Mouse (Mus musculus) kidney, adult 8-10 months (tissue): ENCODE data around the gene Nipsnap1.

ENCODE experiments used
- DNase-seq, 2 experiments: peaks; one replicate each; pipeline ENCODE4 v3.0.0; 2022

The Nipsnap1 gene

GRCm38 (mm10) chr11:4873755-4874475 is at the start of gene Nipsnap1:
Gene Nipsnap1, plus strand, starts transcription at chr11:4873951.
- peak; percentile 81 to 88 for DNase-seq

- DNase-seq, result no peak
Measured at GRCm38 (mm10) chr11:4826152-4826778, 47.5 kb upstream of the Nipsnap1 start.

- DNase-seq, result no peak
Measured at GRCm38 (mm10) chr11:4827340-4827739, 46.4 kb upstream of the Nipsnap1 start.

GRCm38 (mm10) chr11:4827916-4828315 is 45.8 kb upstream of the Nipsnap1 start:
- DNase-seq, result no peak

- DNase-seq, result no peak
Measured at GRCm38 (mm10) chr11:4831066-4831465, 42.7 kb upstream of the Nipsnap1 start.

GRCm38 (mm10) chr11:4833295-4833939 is 40.3 kb upstream of the Nipsnap1 start:
- no peak for DNase-seq

- DNase-seq, result no peak
Measured at GRCm38 (mm10) chr11:4835436-4835835, 38.3 kb upstream of the Nipsnap1 start.

GRCm38 (mm10) chr11:4836755-4837154 is 37.0 kb upstream of the Nipsnap1 start:
- DNase-seq, result peak; percentile 23 to 47

GRCm38 (mm10) chr11:4837342-4837741 is 36.4 kb upstream of the Nipsnap1 start:
- no peak for DNase-seq

- no peak for DNase-seq
Measured at GRCm38 (mm10) chr11:4838235-4838634, 35.5 kb upstream of the Nipsnap1 start.

GRCm38 (mm10) chr11:4840942-4841526 is 32.7 kb upstream of the Nipsnap1 start:
- no peak for DNase-seq

GRCm38 (mm10) chr11:4848483-4849248 is 25.1 kb upstream of the Nipsnap1 start:
- peak; percentile 17 to 47 for DNase-seq

- peak; percentile 99 to 100 for DNase-seq
Measured at GRCm38 (mm10) chr11:4849258-4849943, 24.4 kb upstream of the Nipsnap1 start, which contains the start of gene Nf2. Gene Nf2, minus strand, starts transcription at chr11:4849536.

- no peak for DNase-seq
Measured at GRCm38 (mm10) chr11:4850404-4850803, 23.3 kb upstream of the Nipsnap1 start.

GRCm38 (mm10) chr11:4853021-4853420 is 20.7 kb upstream of the Nipsnap1 start:
- DNase-seq, result no peak

- no peak for DNase-seq
Measured at GRCm38 (mm10) chr11:4854181-4854580, 19.6 kb upstream of the Nipsnap1 start.

- DNase-seq, result no peak
Measured at GRCm38 (mm10) chr11:4858416-4858815, 15.3 kb upstream of the Nipsnap1 start.

GRCm38 (mm10) chr11:4860986-4861385 is 12.8 kb upstream of the Nipsnap1 start:
- DNase-seq, result no peak

- DNase-seq, result no peak
Measured at GRCm38 (mm10) chr11:4861816-4862604, 11.7 kb upstream of the Nipsnap1 start.

- no peak for DNase-seq
Measured at GRCm38 (mm10) chr11:4862730-4863129, 11.0 kb upstream of the Nipsnap1 start.

GRCm38 (mm10) chr11:4865645-4866251 is 8.0 kb upstream of the Nipsnap1 start:
- peak; percentile 59 to 72 for DNase-seq
